Mouse (Mus musculus) colon, adult 2 months (tissue): ENCODE data around the gene Washc4. TPM values are rescaled to one million over a fixed set of nuclear protein-coding genes. Genes with fewer than 3 reads are reported as not detected.

Experiments
- polyA plus RNA-seq: library from polyadenylated mRNA; depleted of rRNA; stranded (reverse); fragments of >200 nt; gene quantifications from 2 replicates; pipeline ENCODE4 v1.2.3, GENCODE M21; 2012; rRNA removed

Gene Washc4
- polyA plus RNA-seq: 0.80 and 1.0 TPM in 2 replicates

DNA sequence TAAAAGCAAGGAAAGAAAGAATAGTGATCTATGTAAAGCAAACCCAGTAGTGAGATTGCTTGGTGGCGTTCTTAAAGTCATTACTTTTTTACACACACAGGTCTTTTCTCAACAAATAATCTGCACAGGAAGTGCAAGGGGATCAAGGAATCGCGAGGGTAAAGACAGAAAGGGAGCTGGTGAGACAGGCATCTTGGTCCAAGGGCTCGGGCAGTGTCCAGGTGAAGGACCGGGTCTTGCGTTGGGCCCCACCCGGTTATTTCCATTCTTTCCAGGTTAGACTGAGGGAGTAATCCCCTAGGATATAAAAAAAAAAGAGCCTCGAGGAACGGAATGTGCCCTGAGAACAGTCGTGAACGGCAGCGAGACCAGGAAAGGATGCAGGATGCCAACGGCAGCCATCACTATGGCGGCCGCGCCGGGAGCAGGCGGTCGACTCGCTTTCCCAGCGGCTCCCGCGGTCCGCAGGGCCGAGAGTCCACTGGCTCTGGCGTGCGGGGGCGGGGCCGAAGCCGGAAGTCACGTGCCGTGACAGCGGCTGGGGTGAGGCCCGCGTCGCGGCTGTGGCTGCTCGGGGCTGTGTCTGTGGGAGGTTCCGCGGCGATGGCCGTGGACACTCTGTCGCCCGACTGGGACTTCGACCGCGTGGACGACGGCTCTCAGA, at the start of gene Washc4:
Washc4 (plus strand) TSS at position 314 of the 664 bp plus-strand sequence.

GRCm38 (mm10) chr10:83533910-83534283, 9.7 kb upstream of the Washc4 start, which contains the start of gene Aldh1l2:
Aldh1l2 (minus strand) TSS chr10:83534140.

Other genes with a start within 250 kb of the Washc4 start
- 5.1 TPM in 2 replicates for gene Slc41a2, start 205.9 kb upstream of the Washc4 start, polyA plus RNA-seq
- gene D10Wsu102e, start 183.5 kb upstream of the Washc4 start, polyA plus RNA-seq: 0.15 and 0.16 TPM in 2 replicates
- gene Aldh1l2, start 9.6 kb upstream of the Washc4 start, polyA plus RNA-seq: 0.59 and 1.4 TPM in 2 replicates
- gene Appl2, start 105.0 kb downstream of the Washc4 start, polyA plus RNA-seq: 67.0 and 92.9 TPM in 2 replicates
- gene 1500009L16Rik, start 179.1 kb downstream of the Washc4 start, polyA plus RNA-seq: 2.5 and 4.3 TPM in 2 replicates